Mouse (Mus musculus) MEL (cell line): ENCODE results near the gene Pnpla1.

ENCODE experiments used
- CTCF ChIP-seq, 3 experiments: IDR thresholded peaks in 2 of 3; conservative IDR thresholded peaks in 1 of 3; 2 replicates each; pipeline ENCODE4 v1.5.1; 2011 to 2012; ENCODE audit warnings: low read length in 3 of 3, low read depth in 2 of 3, mild to moderate bottlenecking in 2 of 3, improper control_type of control experiment in 1 of 3, inconsistent platforms in 1 of 3, mixed read lengths in 1 of 3, moderate library complexity in 1 of 3; ENCODE audit not compliant: control insufficient read depth in 1 of 3, insufficient read depth in 1 of 3, poor library complexity in 1 of 3, severe bottlenecking in 1 of 3
- E2F4 ChIP-seq: IDR thresholded peaks from 2 replicates; pipeline ENCODE4 v1.6.1; 2011; ENCODE audit warnings: low read depth, low read length, improper control_type of control experiment, borderline replicate concordance
- ELF1 ChIP-seq: IDR thresholded peaks from 2 replicates; pipeline ENCODE4 v1.6.1; 2014; ENCODE audit warnings: low read depth, mild to moderate bottlenecking, inconsistent platforms, low read length, improper control_type of control experiment, moderate library complexity
- EP300 ChIP-seq, 2 experiments: IDR thresholded peaks; 2 replicates each; pipeline ENCODE4 v1.6.1; 2011; ENCODE audit warnings: improper control_type of control experiment in 2 of 2, low read length in 2 of 2, low read depth in 1 of 2, mild to moderate bottlenecking in 1 of 2
- MAFK ChIP-seq: IDR thresholded peaks from 2 replicates; pipeline ENCODE4 v1.6.1; 2011; ENCODE audit warnings: low read depth, mild to moderate bottlenecking, low read length, improper control_type of control experiment, borderline replicate concordance
- NELFE ChIP-seq: IDR thresholded peaks from 2 replicates; pipeline ENCODE4 v1.6.1; 2011; ENCODE audit warnings: low read depth, low read length, improper control_type of control experiment
- POLR2A ChIP-seq, 2 experiments: IDR thresholded peaks; 2 replicates each; pipeline ENCODE4 v1.6.1; 2011 to 2012; ENCODE audit warnings: low read length in 2 of 2, mild to moderate bottlenecking in 2 of 2, control low read depth in 1 of 2, improper control_type of control experiment in 1 of 2, low read depth in 1 of 2, moderate library complexity in 1 of 2; ENCODE audit not compliant: control insufficient read depth in 1 of 2, insufficient read depth in 1 of 2, poor library complexity in 1 of 2
- TCF12 ChIP-seq: IDR thresholded peaks from 2 replicates; pipeline ENCODE4 v1.6.1; 2014; ENCODE audit warnings: low read depth, mild to moderate bottlenecking, inconsistent platforms, low read length, improper control_type of control experiment, moderate library complexity
- UBTF ChIP-seq: IDR thresholded peaks from 2 replicates; pipeline ENCODE4 v1.6.1; 2012; ENCODE audit warnings: low read depth, mild to moderate bottlenecking, inconsistent platforms, low read length, improper control_type of control experiment, moderate library complexity, borderline replicate concordance; ENCODE audit not compliant: insufficient read depth

- TF ChIP-seq CTCF (IDR thresholded peaks at IDR 0.05 in 2 of 3, conservative IDR thresholded peaks at IDR 0.05 in 1 of 3; ENCODE audit: control insufficient read depth in 1 of 3, insufficient read depth in 1 of 3, low read depth in 2 of 3, low read length in 3 of 3, poor library complexity in 1 of 3, severe bottlenecking in 1 of 3) = no peak
- TF ChIP-seq ELF1 = no peak
- TF ChIP-seq TCF12 = no peak
- no peak for TF ChIP-seq POLR2A (IDR thresholded peaks at IDR 0.05; ENCODE audit: control insufficient read depth in 1 of 2, insufficient read depth in 1 of 2, low read depth in 1 of 2, low read length in 2 of 2, poor library complexity in 1 of 2)
- no peak for TF ChIP-seq E2F4
- no peak for TF ChIP-seq MAFK
- TF ChIP-seq NELFE = no peak
- no peak for TF ChIP-seq EP300 (IDR thresholded peaks at IDR 0.05; ENCODE audit: low read depth in 1 of 2, low read length in 2 of 2)
- TF ChIP-seq UBTF = no peak
These were observed 17.1 kb downstream of the Pnpla1 start for GRCm38 (mm10) chr17:28875316-28875715.
